Mouse (Mus musculus) yolk sac, embryonic 10.5 days (tissue): Measurements from ENCODE around the gene Olfr224.
"Not testable (repeated sequence)": the region's sequence is repeated elsewhere in the genome, so short reads cannot be mapped to it uniquely, and the experiment has no call there.

Source experiments
- DNase-seq: peaks from one replicate; pipeline ENCODE4 v3.0.0-alpha.2; 2017; ENCODE audit warnings: low spot score

The Olfr224 gene

GRCm38 (mm10) chr11:58518916-58519315 lies 51.4 kb downstream of the Olfr224 start:
- DNase-seq = not testable (repeated sequence)
